Mouse (Mus musculus) limb, embryonic 14.5 days (tissue): Measurements from ENCODE around the gene Tcaf1. TPM values are rescaled to one million over a fixed set of nuclear protein-coding genes. Genes with fewer than 3 reads are reported as not detected.

Experiments used
- ATAC-seq: fragments of 200-750 bp; cut with Nextera tagmentation; 2 replicates; pipeline ENCODE4 v1.8.0; 2017; ENCODE audit warnings: low read depth, moderate number of reproducible peaks, moderate TSS enrichment; ENCODE audit not compliant: low FRiP score
- DNase-seq: peaks from one replicate; pipeline ENCODE4 v3.0.0-alpha.2; 2015; ENCODE audit warnings: low spot score
- H3K27ac ChIP-seq: fragments of 300-500 bp; sonication (generic); replicated peaks from 2 replicates; pipeline ENCODE4 v1.5.1; 2014; ENCODE audit warnings: low read depth, mild to moderate bottlenecking, low read length, moderate library complexity, mixed read lengths
- H3K27me3 ChIP-seq: fragments of 300-500 bp; sonication (generic); 2 replicates; pipeline ENCODE4 v1.6.1; 2014; ENCODE audit warnings: low read length, mixed read lengths; ENCODE audit not compliant: control insufficient read depth, insufficient read depth
- H3K36me3 ChIP-seq: fragments of 300-500 bp; sonication (generic); 2 replicates; pipeline ENCODE4 v1.6.1; 2014; ENCODE audit warnings: mild to moderate bottlenecking, low read length, moderate library complexity, mixed read lengths; ENCODE audit not compliant: control insufficient read depth, insufficient read depth
- H3K4me1 ChIP-seq: fragments of 300-500 bp; sonication (generic); 2 replicates; pipeline ENCODE4 v1.6.1; 2014; ENCODE audit warnings: antibody characterized with exemption, low read length, mixed read lengths; ENCODE audit not compliant: control insufficient read depth, insufficient read depth
- H3K4me2 ChIP-seq: fragments of 300-500 bp; sonication (generic); replicated peaks from 2 replicates; pipeline ENCODE4 v1.6.1; 2014; ENCODE audit warnings: low read depth, mild to moderate bottlenecking, low read length, moderate library complexity; ENCODE audit not compliant: severe bottlenecking
- H3K4me3 ChIP-seq: fragments of 300-500 bp; sonication (generic); replicated peaks from 2 replicates; pipeline ENCODE4 v1.5.1; 2014; ENCODE audit warnings: low read length
- H3K9ac ChIP-seq: fragments of 300-500 bp; sonication (generic); 2 replicates; pipeline ENCODE4 v1.6.1; 2014; ENCODE audit warnings: mild to moderate bottlenecking, low read depth, low read length, moderate library complexity; ENCODE audit not compliant: severe bottlenecking
- H3K9me3 ChIP-seq: fragments of 300-500 bp; sonication (generic); 2 replicates; pipeline ENCODE4 v1.6.1; 2016; ENCODE audit warnings: low read length; ENCODE audit not compliant: control insufficient read depth
- POLR2A ChIP-seq: fragments of 200-500 bp; IDR thresholded peaks from 2 replicates; pipeline ENCODE4 v1.8.0; 2012; ENCODE audit warnings: inconsistent platforms, mild to moderate bottlenecking, moderate library complexity, borderline replicate concordance; ENCODE audit not compliant: insufficient read depth, insufficient read length; ENCODE audit errors: extremely low read depth
- whole genome bisulfite sequencing: fragments of 180-500 bp; shearing (Covaris S2); extraction: QIAGEN DNeasy Blood & Tissue Kit; methylation state at CpG from one replicate; pipeline ENCODE4 v1.1.7; 2014; 5-methylcytosine and 5-hydroxymethylcytosine counted together
- polyA plus RNA-seq, 2 experiments: library from polyadenylated mRNA; depleted of rRNA in 1 of 2; stranded (reverse) in 1 of 2; unstranded in 1 of 2; fragments of >200 nt; fragmentation: Nextera tagmentation in 1 of 2; extraction: Ambion mirVana in 1 of 2; gene quantifications; 2 replicates each; pipeline versions ENCODE4 v1.2.1 to v1.2.3; 2012 to 2014

Gene Tcaf1
- polyA plus RNA-seq, 2 experiments, result 58.7 to 63.5 TPM

GRCm38 (mm10) chr6:42717973-42718372, 8.1 kb upstream of the Tcaf1 start:
- H3K9me3 ChIP-seq, result no peaks in the 10 kb centered on the region
- H3K4me2 ChIP-seq, result no peak overlapping the region
- H3K4me3 ChIP-seq, result no peak overlapping the region
- H3K9ac ChIP-seq, result no peak overlapping the region
- DNase-seq (no peak), ATAC-seq (no peak)
- H3K27ac ChIP-seq, result no peak overlapping the region
- no peaks in the 10 kb centered on the region for H3K27me3 ChIP-seq
- TF ChIP-seq POLR2A, result no peak
- no peaks in the 10 kb centered on the region for H3K36me3 ChIP-seq
- H3K4me1 ChIP-seq, result no peaks in the 10 kb centered on the region

GRCm38 (mm10) chr6:42714668-42715067, 4.8 kb upstream of the Tcaf1 start:
- Histone ChIP-seq H3K27me3 (no peaks in the 10 kb centered on the region), H3K4me2 (no peak overlapping the region), H3K9me3 (no peaks in the 10 kb centered on the region), H3K36me3 (no peaks in the 10 kb centered on the region), H3K4me3 (no peak overlapping the region), H3K4me1 (no peaks in the 10 kb centered on the region), H3K27ac (no peak overlapping the region), H3K9ac (no peak overlapping the region)
- TF ChIP-seq POLR2A, result no peak
- ATAC-seq (no peak), DNase-seq (no peak)
- 72% methylated on average over 8 of the region's 8 CpGs for WGBS

- DNase-seq, result peak; percentile 88
- peak overlapping the region; percentile 70 for H3K4me3 ChIP-seq
- TF ChIP-seq POLR2A, result peak; percentile 83; the same call in 1 of the 2 replicates
- peak overlapping the region; percentile 85 for H3K9ac ChIP-seq
- H3K36me3 ChIP-seq, result peaks cover 14% of the 10 kb centered on the region
- H3K4me2 ChIP-seq, result peak overlapping the region; percentile 64
- H3K27me3 ChIP-seq, result no peaks in the 10 kb centered on the region
- WGBS, result 0% methylated on average over 30 of the region's 32 CpGs
- peak overlapping the region; percentile 91 for H3K27ac ChIP-seq
- H3K4me1 ChIP-seq, result peaks cover 3% of the 10 kb centered on the region; the same call in 1 of the 2 replicates
- H3K9me3 ChIP-seq, result no peaks in the 10 kb centered on the region
- peak; percentile 93 for ATAC-seq
These were observed 17.2 kb downstream of the Tcaf1 start for GRCm38 (mm10) chr6:42692517-42693190.

GRCm38 (mm10) chr6:42692154-42692516, 17.8 kb downstream of the Tcaf1 start:
- Histone ChIP-seq H3K4me1 (peaks cover 3% of the 10 kb centered on the region; the same call in 1 of the 2 replicates), H3K9ac (peak overlapping the region; percentile 85), H3K36me3 (peaks cover 14% of the 10 kb centered on the region), H3K27ac (peak overlapping the region; percentile 91), H3K4me2 (peak overlapping the region; percentile 64), H3K27me3 (no peaks in the 10 kb centered on the region), H3K4me3 (peak overlapping the region; percentile 70), H3K9me3 (no peaks in the 10 kb centered on the region)
- ATAC-seq, result peak; percentile 86
- TF ChIP-seq POLR2A, result 0 out of 2 replicates have a peak, but pooled peaks have one; percentile 28
- peak; percentile 80 for DNase-seq
- WGBS, result 2% methylated on average over 7 of the region's 10 CpGs

GRCm38 (mm10) chr6:42689761-42690160, 20.1 kb downstream of the Tcaf1 start:
- no peak overlapping the region for H3K9ac ChIP-seq
- DNase-seq (no peak), ATAC-seq (no peak)
- H3K36me3 ChIP-seq, result peaks cover 28% of the 10 kb centered on the region
- no peak for TF ChIP-seq POLR2A
- H3K4me3 ChIP-seq, result no peak overlapping the region
- no peak overlapping the region for H3K4me2 ChIP-seq
- H3K27me3 ChIP-seq, result no peaks in the 10 kb centered on the region
- H3K27ac ChIP-seq, result no peak overlapping the region
- no peaks in the 10 kb centered on the region for H3K9me3 ChIP-seq
- peaks cover 3% of the 10 kb centered on the region; the same call in 1 of the 2 replicates for H3K4me1 ChIP-seq
